Mouse (Mus musculus): ENCODE measurements around the gene Pwwp2b. TPM values are rescaled to one million over a fixed set of nuclear protein-coding genes. Genes with fewer than 3 reads are reported as not detected.

Gene Pwwp2b
- 1 to 10 TPM; 4.3 to 5.2 TPM for total RNA-seq (2023)

DNA sequence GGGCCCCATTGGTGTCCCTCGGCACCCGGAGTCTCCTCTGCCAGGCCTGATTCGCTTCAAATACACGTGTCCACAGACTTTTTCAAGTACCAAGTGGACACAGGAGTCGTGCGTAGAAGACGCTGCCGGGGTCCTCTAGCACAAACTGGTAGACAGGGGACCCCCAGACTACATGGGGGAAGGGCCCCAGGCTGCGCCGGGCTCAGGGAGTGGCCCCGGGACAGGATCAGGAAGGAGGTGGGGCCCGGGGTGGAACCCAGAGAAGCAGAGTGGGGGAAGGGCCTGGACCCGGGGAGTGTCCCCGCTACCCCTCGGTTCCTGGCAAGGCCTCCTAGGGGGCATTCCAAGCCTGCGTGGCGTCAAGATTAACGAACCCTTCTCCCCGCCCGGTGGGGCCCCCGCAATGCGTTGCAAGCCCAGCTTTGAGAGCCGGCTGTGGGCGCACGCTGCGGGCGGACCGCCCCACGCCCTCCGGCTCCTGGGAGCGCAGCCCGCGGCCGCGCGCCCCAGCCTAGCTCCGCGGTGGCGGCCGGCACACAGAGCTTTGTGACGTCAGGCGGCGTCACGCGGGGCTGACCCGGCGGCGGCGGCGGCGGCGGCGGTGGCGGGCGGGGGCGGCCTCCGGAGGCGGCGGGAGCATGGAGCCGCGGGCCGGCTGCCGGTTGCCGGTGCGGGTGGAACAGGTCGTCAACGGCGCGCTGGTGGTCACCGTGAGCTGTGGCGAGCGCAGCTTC lies at the start of gene Pwwp2b:
TSS of gene Pwwp2b (plus strand) at position 602 of the 734 bp plus-strand sequence.

DNA sequence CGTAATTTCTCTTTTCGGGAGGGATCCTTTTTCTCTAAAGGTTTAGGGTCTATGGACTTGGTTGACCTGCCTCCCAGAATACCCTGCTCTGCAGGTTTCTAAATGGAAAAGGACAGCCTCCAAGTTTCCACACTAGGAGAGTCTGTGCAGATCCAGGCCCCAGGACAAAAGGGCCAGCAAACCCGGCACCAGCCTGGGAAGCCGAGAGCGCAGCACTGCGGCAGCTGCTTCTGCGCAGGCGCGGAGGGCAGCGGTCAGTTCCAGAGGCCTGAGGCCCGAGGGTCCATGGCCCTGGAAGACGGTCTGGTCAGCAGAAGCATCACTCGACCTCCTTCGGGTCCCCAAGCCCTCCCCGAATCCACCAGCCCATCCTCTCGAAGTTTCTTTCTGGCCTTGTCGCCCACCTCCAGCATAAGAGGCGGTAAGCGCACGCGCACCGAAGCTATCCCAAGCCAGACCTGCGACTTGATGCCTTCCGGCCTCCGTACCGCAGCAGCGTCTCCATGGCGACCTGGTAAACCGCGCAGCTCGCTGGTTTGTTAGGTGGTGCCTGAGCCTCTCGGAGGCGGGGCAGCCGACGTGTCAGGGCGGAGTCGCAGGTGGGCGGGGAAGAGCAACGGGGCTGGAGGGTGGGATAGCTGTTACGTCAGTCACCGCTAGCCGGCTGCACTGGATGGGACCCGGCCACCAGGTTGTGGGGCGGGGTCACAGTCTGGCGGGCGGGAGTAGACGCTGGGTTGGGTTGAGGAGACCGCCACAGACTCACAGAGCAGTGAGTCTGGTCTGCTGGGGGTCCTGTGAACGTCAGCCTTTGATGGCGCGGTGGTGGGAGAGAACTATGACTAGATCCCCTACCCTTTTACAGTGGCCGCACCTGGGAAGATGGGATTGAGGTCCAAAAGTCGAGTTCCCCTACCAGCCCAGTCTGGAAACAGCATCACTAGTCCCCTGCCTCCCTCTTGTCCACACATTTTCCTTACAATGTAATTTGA lies 35.2 kb upstream of the Pwwp2b start, which contains the start of the genes Lrrc27 and Stk32c:
TSS of gene Lrrc27 (plus strand) at position 235 of the 992 bp plus-strand sequence.
TSS of gene Stk32c (minus strand) at position 554 of the 992 bp plus-strand sequence.

Other genes with a start within 250 kb of the Pwwp2b start
- gene Dpysl4, start 162.5 kb upstream of the Pwwp2b start, total RNA-seq (2023) = not detected
- gene Lrrc27, start 35.5 kb upstream of the Pwwp2b start, total RNA-seq (2023) = 1 to 10 TPM; 4.3 to 5.4 TPM
- not detected for gene Stk32c, start 35.2 kb upstream of the Pwwp2b start, total RNA-seq (2023)
- gene Inpp5a, start 140.6 kb downstream of the Pwwp2b start, total RNA-seq (2023) = 10 to 100 TPM; 36.5 to 41.5 TPM